Mouse (Mus musculus): Measurements from ENCODE around the gene Napa. TPM values are rescaled to one million over a fixed set of nuclear protein-coding genes. Genes with fewer than 3 reads are reported as not detected.

Gene Napa
- total RNA-seq, 2 experiments from 2014 or later = 269 to 280 TPM

- Histone ChIP-seq H3K27ac (no peak overlapping the region), H3K4me3 (no peak overlapping the region)
- no peak for DNase-seq (ENCODE audit: extremely low spot score in 1 of 2, low spot score in 2 of 2)
- intact Hi-C loops (cut with DNase I) = loop anchor here (2.0 kb wide), 1 partner anchor 98 kb away; no protein-coding TSS in a partner anchor
- TF ChIP-seq CTCF (IDR thresholded peaks at IDR 0.05) = no peak
Measured at GRCm38 (mm10) chr7:16057136-16057534, 41.1 kb upstream of the Napa start.

DNA sequence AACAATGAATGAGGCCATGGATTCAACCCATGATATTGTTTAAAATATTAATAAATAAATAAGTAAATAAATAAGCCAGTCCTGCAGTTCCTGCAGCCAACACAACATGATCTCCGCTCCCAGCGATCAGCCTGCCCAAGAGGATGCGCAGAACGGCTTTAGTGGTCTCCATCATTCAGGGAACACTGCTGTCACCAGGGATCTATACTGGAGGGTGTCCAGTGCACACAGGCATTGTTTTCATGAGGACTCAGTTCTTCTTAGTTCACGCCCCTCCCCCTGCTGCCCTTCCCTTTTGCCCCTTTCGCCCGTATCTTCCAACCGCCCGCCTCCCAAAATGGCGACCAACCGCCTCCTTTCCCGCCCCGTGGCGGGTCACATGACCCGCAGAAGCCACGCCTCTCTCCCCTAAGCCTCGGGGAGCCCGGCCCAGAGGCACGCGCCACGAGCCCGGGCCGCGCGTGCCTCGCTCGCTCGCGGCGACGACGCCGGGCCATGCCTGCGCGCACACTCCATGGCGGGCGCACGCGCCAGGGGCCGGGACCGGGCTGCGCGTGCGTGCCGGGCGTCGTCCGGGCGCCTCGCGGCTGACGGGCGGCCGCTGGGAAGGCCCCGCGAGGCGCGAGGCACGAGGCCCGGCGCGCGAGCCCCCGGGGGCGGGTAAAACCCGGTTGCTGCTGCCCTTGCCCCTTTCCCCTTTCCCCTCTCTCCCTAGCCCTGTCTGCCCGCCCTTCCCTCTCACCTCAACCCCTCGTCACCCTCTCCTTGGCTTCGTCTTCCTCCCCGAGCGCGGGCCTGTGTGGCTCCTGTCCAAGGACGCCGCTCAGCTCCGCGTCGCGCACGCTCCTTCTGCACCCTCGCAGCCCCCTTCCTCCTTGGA is 36.8 kb upstream of the Napa start, which contains the start of gene Zfp541:
Gene Zfp541 (plus strand): TSS at position 596 of the 880 bp plus-strand sequence.
- H3K27ac ChIP-seq = no peak within 1 kb of the TSS
- no peak within 1 kb of the TSS for H3K4me3 ChIP-seq
- no peak for DNase-seq (ENCODE audit: extremely low spot score in 1 of 2, low spot score in 2 of 2)
- no peak for TF ChIP-seq CTCF (IDR thresholded peaks at IDR 0.05)
- intact Hi-C loops (cut with DNase I) = no loop called here

DNA sequence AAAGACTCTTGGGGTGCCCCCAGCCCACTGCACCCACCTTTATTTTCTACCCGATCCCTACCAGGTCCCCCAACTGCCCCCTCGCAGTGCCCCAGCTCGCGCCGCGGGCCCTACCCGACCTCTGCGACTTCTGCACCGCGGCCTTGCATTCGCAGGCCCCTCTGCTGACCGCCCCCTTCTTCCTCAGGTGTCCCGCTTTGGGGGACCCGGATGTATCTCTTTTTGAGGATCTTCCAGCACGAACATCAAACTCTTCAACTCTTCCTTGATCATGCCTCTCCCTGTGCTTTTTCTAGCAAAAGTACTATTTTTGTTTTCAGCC is 36.2 kb upstream of the Napa start:
- intact Hi-C loops (cut with DNase I) = no loop called here
- no peak overlapping the region for H3K4me3 ChIP-seq
- no peak for DNase-seq (ENCODE audit: extremely low spot score in 1 of 2, low spot score in 2 of 2)
- TF ChIP-seq CTCF (IDR thresholded peaks at IDR 0.05) = no peak
- H3K27ac ChIP-seq = no peak overlapping the region

DNA sequence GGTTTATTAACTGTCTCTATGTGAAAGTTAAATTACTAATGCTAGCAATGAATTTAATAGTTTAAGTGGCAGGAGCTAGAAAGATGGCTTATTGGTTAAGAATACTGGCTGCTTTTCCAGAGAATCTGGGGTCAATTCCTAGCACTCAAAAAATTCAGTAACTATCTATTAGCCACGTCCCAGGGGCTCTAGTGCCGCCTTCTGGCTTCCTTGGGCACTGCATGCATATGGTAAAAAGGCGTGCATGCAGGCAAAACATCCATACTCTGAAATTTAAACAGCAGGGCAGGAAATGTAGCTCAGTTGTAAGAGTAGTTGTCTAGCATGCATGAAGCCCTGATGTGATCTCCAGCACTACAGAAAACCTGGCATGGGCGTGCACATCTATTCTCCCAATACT is 34.8 kb upstream of the Napa start:
- intact Hi-C loops (cut with DNase I) = no loop called here
- Histone ChIP-seq H3K4me3 (no peak overlapping the region), H3K27ac (no peak overlapping the region)
- TF ChIP-seq CTCF (IDR thresholded peaks at IDR 0.05) = peak; percentile 40
- no peak for DNase-seq (ENCODE audit: extremely low spot score in 1 of 2, low spot score in 2 of 2)

GRCm38 (mm10) chr7:16070846-16071245 is 27.4 kb upstream of the Napa start:
- Histone ChIP-seq H3K27ac (no peak overlapping the region), H3K4me3 (no peak overlapping the region)
- intact Hi-C loops (cut with DNase I) = no loop called here
- TF ChIP-seq CTCF (IDR thresholded peaks at IDR 0.05) = no peak
- DNase-seq (ENCODE audit: extremely low spot score in 1 of 2, low spot score in 2 of 2) = no peak

GRCm38 (mm10) chr7:16071906-16072305 is 26.4 kb upstream of the Napa start:
- H3K27ac ChIP-seq = no peak overlapping the region
- intact Hi-C loops (cut with DNase I) = no loop called here
- H3K4me3 ChIP-seq = no peak overlapping the region

DNA sequence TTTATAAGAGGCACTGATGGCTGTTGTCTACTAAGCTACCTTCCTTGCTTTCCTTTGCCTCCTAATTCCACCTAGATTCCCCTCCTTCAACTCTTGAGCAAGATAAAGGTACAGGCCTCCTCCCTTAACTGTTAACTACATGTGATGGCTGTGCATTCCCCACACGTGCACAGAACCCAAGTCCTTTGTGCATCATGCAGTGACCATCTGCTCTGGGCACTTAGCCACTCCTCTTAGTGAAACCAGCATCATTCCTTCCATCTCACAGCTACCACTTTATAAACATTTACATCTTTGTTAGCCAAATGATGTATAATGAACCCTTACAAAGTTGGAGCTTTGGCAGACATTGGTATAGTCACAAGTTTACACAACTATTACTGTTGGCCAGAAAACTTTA is 18.3 kb upstream of the Napa start:
- Histone ChIP-seq H3K4me3 (no peak overlapping the region), H3K27ac (no peak overlapping the region)
- DNase-seq (ENCODE audit: extremely low spot score in 1 of 2, low spot score in 2 of 2) = no peak
- intact Hi-C loops (cut with DNase I) = loop anchor here (10.0 kb wide), 1 partner anchor 165 kb away; the partner anchor contains the start of gene C5ar2
- TF ChIP-seq CTCF (IDR thresholded peaks at IDR 0.05) = no peak

More at GRCm38 (mm10) chr7:16071906-16072305, 26.4 kb upstream of the Napa start:
- TF ChIP-seq CTCF (IDR thresholded peaks at IDR 0.05) = no peak
- no peak for DNase-seq (ENCODE audit: extremely low spot score in 1 of 2, low spot score in 2 of 2)

DNA sequence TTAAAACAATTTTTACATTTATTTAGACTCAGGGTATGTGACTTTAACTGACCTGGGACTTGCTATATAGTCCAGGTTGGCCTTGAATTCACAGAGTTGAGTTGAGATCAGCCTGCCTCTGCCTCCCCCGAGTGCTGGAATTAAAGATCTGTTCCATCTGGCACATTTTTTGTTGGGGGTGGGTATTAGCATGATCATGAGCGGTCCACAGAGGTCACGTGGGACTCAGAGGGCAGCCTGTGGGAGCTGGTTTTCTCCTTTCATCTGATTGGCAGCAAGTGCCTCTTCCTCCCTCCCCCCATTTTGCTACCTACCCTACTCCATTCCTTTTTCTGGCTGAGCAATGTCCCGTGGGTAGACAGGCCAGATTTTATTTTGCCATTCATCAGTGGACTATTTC is 17.7 kb upstream of the Napa start:
- no peak for DNase-seq (ENCODE audit: extremely low spot score in 1 of 2, low spot score in 2 of 2)
- Histone ChIP-seq H3K4me3 (no peak overlapping the region), H3K27ac (no peak overlapping the region)
- TF ChIP-seq CTCF (IDR thresholded peaks at IDR 0.05) = no peak
- intact Hi-C loops (cut with DNase I) = loop anchor here (10.0 kb wide), 1 partner anchor 164 kb away; the partner anchor contains the start of gene C5ar2

GRCm38 (mm10) chr7:16083361-16083760 is 14.9 kb upstream of the Napa start:
- Histone ChIP-seq H3K4me3 (no peak overlapping the region), H3K27ac (no peak overlapping the region)
- no peak for DNase-seq (ENCODE audit: extremely low spot score in 1 of 2, low spot score in 2 of 2)
- intact Hi-C loops (cut with DNase I) = loop anchor here (10.0 kb wide), 1 partner anchor 161 kb away; the partner anchor contains the start of gene C5ar2
- TF ChIP-seq CTCF (IDR thresholded peaks at IDR 0.05) = no peak

DNA sequence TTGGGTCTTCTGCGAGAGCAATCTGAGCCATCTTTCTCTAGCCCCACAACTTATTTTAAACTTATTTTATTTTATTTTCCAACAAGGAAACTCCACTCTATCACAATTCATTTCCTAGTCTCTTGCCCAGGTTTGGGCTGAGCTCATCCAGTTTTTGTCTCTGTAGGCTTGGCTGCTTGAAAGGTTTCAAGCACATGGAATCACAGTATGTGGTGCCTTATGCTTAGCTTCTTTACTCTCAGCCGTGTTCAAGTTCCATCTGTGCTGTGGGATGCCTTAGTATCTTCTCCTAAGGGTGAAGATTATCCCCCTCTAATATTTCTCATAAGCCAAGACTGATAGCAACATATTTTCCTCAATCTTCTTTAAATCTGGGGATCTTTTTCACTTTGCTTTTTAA is 10.7 kb upstream of the Napa start:
- no peak overlapping the region for H3K27ac ChIP-seq
- DNase-seq (ENCODE audit: extremely low spot score in 1 of 2, low spot score in 2 of 2) = no peak
- no peak overlapping the region for H3K4me3 ChIP-seq
- TF ChIP-seq CTCF (IDR thresholded peaks at IDR 0.05) = no peak
- intact Hi-C loops (cut with DNase I) = loop anchor here (10.0 kb wide), 1 partner anchor 157 kb away; the partner anchor contains the start of gene C5ar2

- H3K27ac ChIP-seq = no peak overlapping the region
- no peak overlapping the region for H3K4me3 ChIP-seq
- no peak for DNase-seq (ENCODE audit: extremely low spot score in 1 of 2, low spot score in 2 of 2)
- intact Hi-C loops (cut with DNase I) = loop anchor here (10.0 kb wide), 1 partner anchor 170 kb away; no protein-coding TSS in a partner anchor
- no peak for TF ChIP-seq CTCF (IDR thresholded peaks at IDR 0.05)
Measured at GRCm38 (mm10) chr7:16094592-16094991, 3.7 kb upstream of the Napa start.

GRCm38 (mm10) chr7:16099901-16100300 is 1.6 kb downstream of the Napa start:
- TF ChIP-seq CTCF (IDR thresholded peaks at IDR 0.05) = no peak
- peak overlapping the region; percentile 97 for H3K4me3 ChIP-seq
- 0 out of 2 replicates have a peak overlapping the region, but pooled peaks have one; percentile 65 for H3K27ac ChIP-seq
- DNase-seq (ENCODE audit: extremely low spot score in 1 of 2, low spot score in 2 of 2) = no peak
- intact Hi-C loops (cut with DNase I) = loop anchor here (2.0 to 10.0 kb wide), 2 partner anchors 19 to 165 kb away; partner anchors contain the start of gene Kptn

Measured in left cerebral cortex, adult 2 months (tissue).